Mouse (Mus musculus) MEL (cell line): ENCODE data around the gene Chd5. TPM values are rescaled to one million over a fixed set of nuclear protein-coding genes. Genes with fewer than 3 reads are reported as not detected.
A peak's percentile ranks its signal among the peaks of the same experiment; 100 is the strongest.

ENCODE experiments used
- DNase-seq: peaks from one replicate; pipeline ENCODE4 v3.0.0; 2011; ENCODE audit warnings: low read depth, low spot score
- H3K27ac ChIP-seq: 2 replicates; pipeline ENCODE4 v1.5.1; 2012; ENCODE audit warnings: low read depth, mild to moderate bottlenecking, control low read depth, low read length, moderate library complexity; ENCODE audit not compliant: control insufficient read depth
- H3K27me3 ChIP-seq, 2 experiments: fragments of 150-350 bp in 1 of 2; sonication (generic) in 1 of 2; 2 replicates each; pipeline ENCODE4 v1.6.1; 2012; ENCODE audit warnings: low read length in 2 of 2, mild to moderate bottlenecking in 2 of 2, improper control_type of control experiment in 1 of 2, moderate library complexity in 1 of 2; ENCODE audit not compliant: insufficient read depth in 2 of 2, control insufficient read depth in 1 of 2
- H3K36me3 ChIP-seq, 2 experiments: 2 replicates each; pipeline ENCODE4 v1.6.1; 2012 to 2014; ENCODE audit warnings: low read length in 2 of 2, improper control_type of control experiment in 1 of 2, inconsistent platforms in 1 of 2, mild to moderate bottlenecking in 1 of 2; ENCODE audit not compliant: insufficient read depth in 2 of 2, control insufficient read depth in 1 of 2
- H3K4me1 ChIP-seq, 2 experiments: fragments of 150-350 bp in 1 of 2; sonication (generic) in 1 of 2; 2 replicates each; pipeline ENCODE4 v1.6.1; 2012; ENCODE audit warnings: low read length in 2 of 2, improper control_type of control experiment in 1 of 2, mild to moderate bottlenecking in 1 of 2; ENCODE audit not compliant: insufficient read depth in 2 of 2, control insufficient read depth in 1 of 2
- H3K4me3 ChIP-seq, 2 experiments: fragments of 150-350 bp in 1 of 2; sonication (generic) in 1 of 2; 2 replicates each; pipeline ENCODE4 v1.5.1; 2012; ENCODE audit warnings: low read depth in 2 of 2, low read length in 2 of 2, mild to moderate bottlenecking in 2 of 2, moderate library complexity in 2 of 2, control low read depth in 1 of 2, improper control_type of control experiment in 1 of 2; ENCODE audit not compliant: control insufficient read depth in 1 of 2, insufficient read depth in 1 of 2
- H3K79me2 ChIP-seq: 2 replicates; pipeline ENCODE4 v1.6.1; 2012; ENCODE audit warnings: mild to moderate bottlenecking, low read length, moderate library complexity; ENCODE audit not compliant: control insufficient read depth, poor library complexity, insufficient read depth
- H3K9ac ChIP-seq: 2 replicates; pipeline ENCODE4 v1.6.1; 2012; ENCODE audit warnings: low read depth, mild to moderate bottlenecking, control low read depth, low read length, moderate library complexity; ENCODE audit not compliant: control insufficient read depth, poor library complexity, severe bottlenecking
- H3K9me3 ChIP-seq: fragments of 150-350 bp; sonication (generic); replicated peaks from 2 replicates; pipeline ENCODE4 v1.6.1; 2012; ENCODE audit warnings: mild to moderate bottlenecking, low read length, improper control_type of control experiment, moderate library complexity; ENCODE audit not compliant: insufficient read depth
- BHLHE40 ChIP-seq: IDR thresholded peaks from 2 replicates; pipeline ENCODE4 v1.6.1; 2012; ENCODE audit warnings: low read depth, mild to moderate bottlenecking, inconsistent platforms, low read length, improper control_type of control experiment, borderline replicate concordance
- CTCF ChIP-seq, 3 experiments: IDR thresholded peaks in 2 of 3; conservative IDR thresholded peaks in 1 of 3; 2 replicates each; pipeline ENCODE4 v1.5.1; 2011 to 2012; ENCODE audit warnings: low read length in 3 of 3, low read depth in 2 of 3, mild to moderate bottlenecking in 2 of 3, improper control_type of control experiment in 1 of 3, inconsistent platforms in 1 of 3, mixed read lengths in 1 of 3, moderate library complexity in 1 of 3; ENCODE audit not compliant: control insufficient read depth in 1 of 3, insufficient read depth in 1 of 3, poor library complexity in 1 of 3, severe bottlenecking in 1 of 3
- E2F4 ChIP-seq: IDR thresholded peaks from 2 replicates; pipeline ENCODE4 v1.6.1; 2011; ENCODE audit warnings: low read depth, low read length, improper control_type of control experiment, borderline replicate concordance
- KAT2A ChIP-seq: conservative IDR thresholded peaks from 2 replicates; pipeline ENCODE4 v1.6.1; 2012; ENCODE audit warnings: low read depth, low read length, improper control_type of control experiment, inconsistent platforms
- MAFK ChIP-seq: IDR thresholded peaks from 2 replicates; pipeline ENCODE4 v1.6.1; 2011; ENCODE audit warnings: low read depth, mild to moderate bottlenecking, low read length, improper control_type of control experiment, borderline replicate concordance
- MAZ ChIP-seq: IDR thresholded peaks from 2 replicates; pipeline ENCODE4 v1.6.1; 2012; ENCODE audit warnings: low read depth, mild to moderate bottlenecking, inconsistent platforms, low read length, improper control_type of control experiment
- MYB ChIP-seq: IDR thresholded peaks from 2 replicates; pipeline ENCODE4 v1.6.1; 2011; ENCODE audit warnings: mild to moderate bottlenecking, low read depth, low read length, improper control_type of control experiment
- MYC ChIP-seq: IDR thresholded peaks from 2 replicates; pipeline ENCODE4 v1.6.1; 2011; ENCODE audit warnings: low read depth, mild to moderate bottlenecking, low read length, improper control_type of control experiment, moderate library complexity
- POLR2A ChIP-seq, 2 experiments: IDR thresholded peaks; 2 replicates each; pipeline ENCODE4 v1.6.1; 2011 to 2012; ENCODE audit warnings: low read length in 2 of 2, mild to moderate bottlenecking in 2 of 2, control low read depth in 1 of 2, improper control_type of control experiment in 1 of 2, low read depth in 1 of 2, moderate library complexity in 1 of 2; ENCODE audit not compliant: control insufficient read depth in 1 of 2, insufficient read depth in 1 of 2, poor library complexity in 1 of 2
- POLR2AphosphoS2 ChIP-seq: IDR thresholded peaks from 2 replicates; pipeline ENCODE4 v1.6.1; 2011; ENCODE audit warnings: low read length, improper control_type of control experiment
- POLR2AphosphoS5 ChIP-seq: IDR thresholded peaks from 2 replicates; pipeline ENCODE4 v1.6.1; 2012; ENCODE audit warnings: low read depth, borderline replicate concordance, mild to moderate bottlenecking, inconsistent platforms, low read length, moderate library complexity, mixed read lengths
- RAD21 ChIP-seq: IDR thresholded peaks from 2 replicates; pipeline ENCODE4 v1.6.1; 2011; ENCODE audit warnings: mild to moderate bottlenecking, low read depth, low read length, improper control_type of control experiment
- RCOR1 ChIP-seq: IDR thresholded peaks from 2 replicates; pipeline ENCODE4 v1.6.1; 2012; ENCODE audit warnings: low read depth, mild to moderate bottlenecking, inconsistent platforms, low read length, improper control_type of control experiment
- SIN3A ChIP-seq: IDR thresholded peaks from 2 replicates; pipeline ENCODE4 v1.6.1; 2012; ENCODE audit warnings: low read length, improper control_type of control experiment, inconsistent platforms
- SMC3 ChIP-seq: IDR thresholded peaks from 2 replicates; pipeline ENCODE4 v1.6.1; 2011; ENCODE audit warnings: low read depth, low read length, improper control_type of control experiment
- TBP ChIP-seq: IDR thresholded peaks from 2 replicates; pipeline ENCODE4 v1.8.0; 2011; ENCODE audit warnings: low read depth, low read length, improper control_type of control experiment
- USF1 ChIP-seq: IDR thresholded peaks from 2 replicates; pipeline ENCODE4 v1.6.1; 2014; ENCODE audit warnings: low read depth, mild to moderate bottlenecking, inconsistent platforms, low read length, improper control_type of control experiment, moderate library complexity
- USF2 ChIP-seq, 2 experiments: IDR thresholded peaks; 2 replicates each; pipeline ENCODE4 v1.6.1; 2011 to 2012; ENCODE audit warnings: improper control_type of control experiment in 2 of 2, low read length in 2 of 2, borderline replicate concordance in 1 of 2, inconsistent platforms in 1 of 2, low read depth in 1 of 2, mild to moderate bottlenecking in 1 of 2; ENCODE audit not compliant: insufficient read depth in 1 of 2
- ZMIZ1 ChIP-seq: IDR thresholded peaks from 2 replicates; pipeline ENCODE4 v1.6.1; 2012; ENCODE audit warnings: low read depth, mild to moderate bottlenecking, inconsistent platforms, low read length, improper control_type of control experiment, moderate library complexity
- polyA plus RNA-seq, 2 experiments: library from polyadenylated mRNA; stranded (reverse) in 1 of 2; unstranded in 1 of 2; fragments of >175 nt in 1 of 2; fragments of >200 nt in 1 of 2; gene quantifications; 2 replicates each; pipeline versions ENCODE4 v1.2.1 to v1.2.4; 2012; ENCODE audit warnings: low replicate concordance in 2 of 2, low read depth in 1 of 2; ENCODE audit not compliant: insufficient read length in 2 of 2, insufficient read depth in 1 of 2, missing spikeins in 1 of 2
- total RNA-seq: library from RNA; depleted of rRNA; stranded (reverse); fragments of 300-350 nt; gene quantifications from 2 replicates; pipeline ENCODE4 v1.2.3, GENCODE M21; 2012

Gene Chd5
- total and polyA plus RNA-seq, 3 experiments = 0.15 to 0.91 TPM; not detected in 1

DNA sequence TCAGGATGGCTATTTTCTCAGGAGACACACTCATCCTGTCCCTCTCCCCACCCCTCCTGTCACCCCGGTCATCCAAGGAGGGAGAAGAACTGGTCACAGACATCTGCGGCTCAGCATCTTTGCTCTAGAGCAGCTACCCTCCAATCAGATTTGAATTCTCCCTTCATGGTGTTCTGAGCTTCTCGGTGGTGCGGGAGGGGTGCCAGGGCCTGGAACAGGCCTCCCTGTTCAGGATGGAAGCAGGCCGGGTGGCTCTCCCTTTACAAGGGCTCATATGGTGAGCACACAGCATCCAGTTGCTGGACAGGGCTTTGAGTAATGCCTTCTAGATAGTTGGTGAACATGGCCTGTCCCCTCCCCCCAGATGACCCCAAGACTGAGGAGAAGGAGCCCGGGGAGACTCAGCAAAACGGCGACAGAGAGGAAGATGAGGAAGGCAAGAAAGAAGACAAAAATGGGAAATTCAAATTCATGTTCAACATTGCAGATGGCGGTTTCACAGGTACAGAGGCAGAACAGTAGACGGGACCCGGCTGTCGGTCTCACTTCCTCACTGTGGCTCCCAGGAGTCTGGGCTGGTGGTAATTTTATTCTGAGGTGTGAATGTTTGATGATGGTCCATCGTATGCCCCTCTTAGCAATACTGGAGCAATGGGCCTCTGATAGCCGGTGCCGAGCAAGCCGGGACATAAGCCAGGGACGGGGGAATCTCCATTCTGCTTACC lies 44.2 kb downstream of the Chd5 start:
- Histone ChIP-seq H3K36me3 (no peaks in the 10 kb centered on the region), H3K4me1 (no peaks in the 10 kb centered on the region), H3K27ac (no peak overlapping the region), H3K9me3 (no peaks in the 10 kb centered on the region), H3K4me3 (no peak overlapping the region)
- DNase-seq = no peak
- no peak for TF ChIP-seq POLR2A (IDR thresholded peaks at IDR 0.05; ENCODE audit: control insufficient read depth in 1 of 2, insufficient read depth in 1 of 2, low read depth in 1 of 2, low read length in 2 of 2, poor library complexity in 1 of 2)
- TF ChIP-seq POLR2AphosphoS2 = no peak
- TF ChIP-seq BHLHE40 = no peak
- no peak for TF ChIP-seq MYC
- TF ChIP-seq POLR2AphosphoS5 = no peak
- no peak for TF ChIP-seq ZMIZ1
- no peak for TF ChIP-seq KAT2A
- TF ChIP-seq SIN3A = no peak
- TF ChIP-seq RCOR1 = no peak
- no peak for TF ChIP-seq MAZ
- no peak for TF ChIP-seq TBP
- no peak for TF ChIP-seq USF2 (IDR thresholded peaks at IDR 0.05; ENCODE audit: borderline replicate concordance in 1 of 2, insufficient read depth in 1 of 2, low read depth in 1 of 2, low read length in 2 of 2)
- TF ChIP-seq CTCF (IDR thresholded peaks at IDR 0.05 in 2 of 3, conservative IDR thresholded peaks at IDR 0.05 in 1 of 3; ENCODE audit: control insufficient read depth in 1 of 3, insufficient read depth in 1 of 3, low read depth in 2 of 3, low read length in 3 of 3, poor library complexity in 1 of 3, severe bottlenecking in 1 of 3) = no peak
- no peak for TF ChIP-seq MAFK
- no peak for TF ChIP-seq RAD21
- TF ChIP-seq SMC3 = no peak
- no peak for TF ChIP-seq E2F4
- no peak for TF ChIP-seq USF1
- TF ChIP-seq, all 39 proteins: peak for 0
- no peak overlapping the region for H3K9ac ChIP-seq
- no peaks in the 10 kb centered on the region for H3K27me3 ChIP-seq
- no peaks in the 10 kb centered on the region for H3K79me2 ChIP-seq

- no peaks in the 10 kb centered on the region for H3K27me3 ChIP-seq
- no peaks in the 10 kb centered on the region for H3K79me2 ChIP-seq
- DNase-seq = peak; percentile 22
- H3K4me1 ChIP-seq = no peaks in the 10 kb centered on the region
- peak; percentile 44; the same call in 1 of the 2 replicates for TF ChIP-seq SMC3
- peak; percentile 48 for TF ChIP-seq RAD21
- peak; percentile 29 to 73 (median 63); a peak in 5 of 6 replicates for TF ChIP-seq CTCF (IDR thresholded peaks at IDR 0.05 in 2 of 3, conservative IDR thresholded peaks at IDR 0.05 in 1 of 3; ENCODE audit: control insufficient read depth in 1 of 3, insufficient read depth in 1 of 3, low read depth in 2 of 3, low read length in 3 of 3, poor library complexity in 1 of 3, severe bottlenecking in 1 of 3)
- no peak for TF ChIP-seq MYB
- H3K36me3 ChIP-seq = no peaks in the 10 kb centered on the region
- H3K4me3 ChIP-seq = no peak overlapping the region
- H3K9ac ChIP-seq = no peak overlapping the region
- H3K9me3 ChIP-seq = no peaks in the 10 kb centered on the region
- H3K27ac ChIP-seq = no peak overlapping the region
Measured at GRCm38 (mm10) chr4:152385644-152386043, 47.2 kb downstream of the Chd5 start.
